ENCODE assay signal across 10 mouse cellular contexts in genomic region chr1:75278228-75278627, GRCm38 (mm10). TPM values are rescaled to one million over a fixed set of nuclear protein-coding genes. Genes with fewer than 3 reads are reported as not detected.
A peak's percentile ranks its signal among the peaks of the same experiment; 100 is the strongest.
DNase-seq lines count a peak whose midpoint lies in the region; ATAC-seq and TF ChIP-seq lines count a peak whose summit lies in the region.
"Had no signal": no experiment of that assay in that cellular context is flagged by ENCODE, and none has a peak within 500 bp of the region (broad histone marks: within the 10 kb centered on the region; RNA-seq: fewer than 3 reads in every experiment).

Gene Resp18, minus strand, starts transcription at chr1:75278415.

- H3K36me3 ChIP-seq in hindbrain, embryonic 14.5 days (replicated peaks; ENCODE audit: control insufficient read depth, insufficient read depth): peaks cover under 1% of the 10 kb centered on the region; the same call in 1 of the 2 replicates
- H3K36me3 ChIP-seq in midbrain, embryonic 12.5 days: no peaks in the 10 kb centered on the region
- no peaks in the 10 kb centered on the region for H3K36me3 ChIP-seq in kidney, embryonic 14.5 days (ENCODE audit: control insufficient read depth, insufficient read depth, low read length)
- H3K36me3 ChIP-seq: embryonic facial prominence, embryonic 12.5 days; heart, embryonic 13.5 days; liver, embryonic 13.5 days had no signal

- H3K9ac ChIP-seq in hindbrain, embryonic 14.5 days: peak within 1 kb of the TSS; percentile 62
- peak within 1 kb of the TSS; percentile 52 for H3K9ac ChIP-seq in midbrain, embryonic 12.5 days (replicated peaks)
- no peak within 1 kb of the TSS for H3K9ac ChIP-seq in kidney, embryonic 14.5 days (ENCODE audit: low read depth, low read length)
- H3K9ac ChIP-seq: embryonic facial prominence, embryonic 12.5 days; heart, embryonic 13.5 days; liver, embryonic 13.5 days had no signal

- no peaks in the 10 kb centered on the region for H3K9me3 ChIP-seq in hindbrain, embryonic 14.5 days (ENCODE audit: control insufficient read depth, low read length)
- no peaks in the 10 kb centered on the region for H3K9me3 ChIP-seq in midbrain, embryonic 12.5 days
- no peaks in the 10 kb centered on the region for H3K9me3 ChIP-seq in kidney, embryonic 14.5 days (ENCODE audit: control insufficient read depth, low read length)
- H3K9me3 ChIP-seq: embryonic facial prominence, embryonic 12.5 days; heart, embryonic 13.5 days; liver, embryonic 13.5 days had no signal

- peaks cover 15% of the 10 kb centered on the region for H3K27me3 ChIP-seq in hindbrain, embryonic 14.5 days (ENCODE audit: control insufficient read depth, insufficient read depth, low read length)
- peaks cover 46% of the 10 kb centered on the region for H3K27me3 ChIP-seq in midbrain, embryonic 12.5 days
- peaks cover 12% of the 10 kb centered on the region; the same call in 1 of the 2 replicates for H3K27me3 ChIP-seq in kidney, embryonic 14.5 days (ENCODE audit: control insufficient read depth, insufficient read depth, low read length)

- TF ChIP-seq CTCF in brain, embryonic 14.5 days (IDR thresholded peaks at IDR 0.05; ENCODE audit: borderline replicate concordance, extremely low read depth, insufficient read depth, insufficient read length): no peak

- peak within 1 kb of the TSS; percentile 46 for H3K4me3 ChIP-seq in hindbrain, embryonic 14.5 days (replicated peaks; ENCODE audit: low read length)
- peak within 1 kb of the TSS; percentile 31 for H3K4me3 ChIP-seq in midbrain, embryonic 12.5 days
- no peak within 1 kb of the TSS for H3K4me3 ChIP-seq in kidney, embryonic 14.5 days (ENCODE audit: low read length)
- H3K4me3 ChIP-seq: embryonic facial prominence, embryonic 12.5 days; heart, embryonic 13.5 days; liver, embryonic 13.5 days had no signal

- H3K27ac ChIP-seq in hindbrain, embryonic 14.5 days: peak within 1 kb of the TSS; percentile 72
- no peak within 1 kb of the TSS for H3K27ac ChIP-seq in midbrain, embryonic 12.5 days (replicated peaks)
- H3K27ac ChIP-seq in kidney, embryonic 14.5 days (ENCODE audit: low read depth, low read length): no peak within 1 kb of the TSS
- H3K27ac ChIP-seq: embryonic facial prominence, embryonic 12.5 days; heart, embryonic 13.5 days; liver, embryonic 13.5 days had no signal

- 5% methylated on average over 13 of the region's 13 CpGs for WGBS in hindbrain, embryonic 14.5 days
- WGBS in midbrain, embryonic 12.5 days: 4% methylated on average over 13 of the region's 13 CpGs
- WGBS in kidney, embryonic 14.5 days: 4% methylated on average over 13 of the region's 13 CpGs

- no peak for TF ChIP-seq POLR2A in brain, embryonic 14.5 days (IDR thresholded peaks at IDR 0.05; ENCODE audit: borderline replicate concordance, extremely low read depth, insufficient read depth, insufficient read length, poor library complexity, severe bottlenecking)

- no peak for DNase-seq in adrenal gland, adult 18-20 months (ENCODE audit: low spot score in 2 of 2)
- DNase-seq in brain, embryonic 14.5 days (ENCODE audit: low read depth): peak; percentile 54
- no peak for DNase-seq in hindbrain, embryonic 14.5 days (ENCODE audit: low spot score)
- no peak for DNase-seq in lung, postnatal 25 days (ENCODE audit: low spot score)
- no peak for DNase-seq in embryo, embryonic 11 days
- DNase-seq: liver, embryonic 13.5 days had no signal

- peak; percentile 59; the same call in 1 of the 2 replicates for ATAC-seq in hindbrain, embryonic 14.5 days (ENCODE audit: low FRiP score)
- no peak for ATAC-seq in midbrain, embryonic 12.5 days (ENCODE audit: low FRiP score, low read depth)
- ATAC-seq in kidney, embryonic 14.5 days (ENCODE audit: low FRiP score, low TSS enrichment): no peak

- H3K4me1 ChIP-seq in hindbrain, embryonic 14.5 days (replicated peaks; ENCODE audit: control insufficient read depth, insufficient read depth, low read length): no peaks in the 10 kb centered on the region
- H3K4me1 ChIP-seq in midbrain, embryonic 12.5 days: no peaks in the 10 kb centered on the region
- no peaks in the 10 kb centered on the region for H3K4me1 ChIP-seq in kidney, embryonic 14.5 days (ENCODE audit: control insufficient read depth, insufficient read depth, low read length)
- H3K4me1 ChIP-seq: embryonic facial prominence, embryonic 12.5 days; heart, embryonic 13.5 days; liver, embryonic 13.5 days had no signal

- H3K4me2 ChIP-seq in hindbrain, embryonic 14.5 days (replicated peaks): peak within 1 kb of the TSS; percentile 61
- H3K4me2 ChIP-seq in midbrain, embryonic 12.5 days (replicated peaks): peak within 1 kb of the TSS; percentile 48
- H3K4me2 ChIP-seq in kidney, embryonic 14.5 days (replicated peaks; ENCODE audit: low read depth, low read length): no peak within 1 kb of the TSS
- H3K4me2 ChIP-seq: embryonic facial prominence, embryonic 12.5 days; heart, embryonic 13.5 days; liver, embryonic 13.5 days had no signal

RNA-seq across cellular contexts. Expression of gene Resp18, which starts in this region (rescaled TPM):
- 100 to 1,000 TPM; 141 to 165 TPM for total RNA-seq in adrenal gland, adult 18-20 months (2021)
- 78.9 and 87.2 TPM in 2 replicates for polyA plus RNA-seq in brain, embryonic 14.5 days (2012; rRNA removed)
- polyA plus RNA-seq in hindbrain, embryonic 14.5 days (2014; fragmentation: Nextera tagmentation; extraction: Ambion mirVana): 232 and 253 TPM in 2 replicates
- polyA plus RNA-seq in midbrain, embryonic 12.5 days (2016; fragmentation: Nextera tagmentation; extraction: Ambion mirVana): 37.5 and 46.2 TPM in 2 replicates
- not detected in 2 replicates for polyA plus RNA-seq in kidney, embryonic 14.5 days (2014; fragmentation: Nextera tagmentation; extraction: Ambion mirVana)
- polyA plus RNA-seq: heart, embryonic 13.5 days; liver, embryonic 13.5 days had no signal

Comparison
In these comparisons a context has a peak if more than half of its experiments do, and no peak if none do; other contexts are left out.
1. RNA of gene Resp18 (polyA plus RNA-seq): 232 to 253 TPM in hindbrain, embryonic 14.5 days, 78.9 to 87.2 TPM in brain, embryonic 14.5 days and 37.5 to 46.2 TPM in midbrain, embryonic 12.5 days; not detected in kidney, embryonic 14.5 days; every median in the first group is over 10 times any median in the second.